Mouse (Mus musculus): ENCODE data around the gene Gcnt3.

The Gcnt3 gene

GRCm38 (mm10) chr9:70037988-70038387 lies at the start of gene Gcnt3:
Gene Gcnt3 (minus strand): TSS chr9:70038088.
- no peak for DNase-seq (ENCODE audit: low read depth)

GRCm38 (mm10) chr9:70087379-70087778 lies 49.5 kb upstream of the Gcnt3 start:
- no peak for DNase-seq (ENCODE audit: low read depth)

- no peak for DNase-seq (ENCODE audit: low read depth)
These were observed 48.2 kb upstream of the Gcnt3 start for GRCm38 (mm10) chr9:70086091-70086490.

GRCm38 (mm10) chr9:70084107-70084506 lies 46.2 kb upstream of the Gcnt3 start:
- DNase-seq (ENCODE audit: low read depth), result peak; percentile 8

- no peak for DNase-seq (ENCODE audit: low read depth)
These were observed 44.7 kb upstream of the Gcnt3 start for GRCm38 (mm10) chr9:70082357-70083204.

- no peak for DNase-seq (ENCODE audit: low read depth)
These were observed 43.9 kb upstream of the Gcnt3 start for GRCm38 (mm10) chr9:70081767-70082166.

- peak; percentile 17 for DNase-seq (ENCODE audit: low read depth)
These were observed 43.1 kb upstream of the Gcnt3 start for GRCm38 (mm10) chr9:70080976-70081375.

GRCm38 (mm10) chr9:70080027-70080800 lies 42.3 kb upstream of the Gcnt3 start:
- peak; percentile 9 for DNase-seq (ENCODE audit: low read depth)

GRCm38 (mm10) chr9:70078034-70078433 lies 40.1 kb upstream of the Gcnt3 start:
- no peak for DNase-seq (ENCODE audit: low read depth)

GRCm38 (mm10) chr9:70077170-70077569 lies 39.3 kb upstream of the Gcnt3 start:
- no peak for DNase-seq (ENCODE audit: low read depth)

- DNase-seq (ENCODE audit: low read depth), result no peak
These were observed 34.5 kb upstream of the Gcnt3 start for GRCm38 (mm10) chr9:70072387-70072786.

- DNase-seq (ENCODE audit: low read depth), result no peak
These were observed 32.1 kb upstream of the Gcnt3 start for GRCm38 (mm10) chr9:70069961-70070435.

GRCm38 (mm10) chr9:70067497-70067896 lies 29.6 kb upstream of the Gcnt3 start:
- DNase-seq (ENCODE audit: low read depth), result no peak

GRCm38 (mm10) chr9:70062012-70062411 lies 24.1 kb upstream of the Gcnt3 start:
- no peak for DNase-seq (ENCODE audit: low read depth)

- no peak for DNase-seq (ENCODE audit: low read depth)
These were observed 15.5 kb upstream of the Gcnt3 start for GRCm38 (mm10) chr9:70053411-70053810.

- no peak for DNase-seq (ENCODE audit: low read depth)
These were observed 14.8 kb upstream of the Gcnt3 start for GRCm38 (mm10) chr9:70052730-70053129.

GRCm38 (mm10) chr9:70049839-70050238 lies 12.0 kb upstream of the Gcnt3 start:
- DNase-seq (ENCODE audit: low read depth), result no peak

- no peak for DNase-seq (ENCODE audit: low read depth)
These were observed 11.5 kb upstream of the Gcnt3 start for GRCm38 (mm10) chr9:70049416-70049783.

- DNase-seq (ENCODE audit: low read depth), result no peak
These were observed 11.0 kb upstream of the Gcnt3 start for GRCm38 (mm10) chr9:70048751-70049415.

GRCm38 (mm10) chr9:70048280-70048679 lies 10.4 kb upstream of the Gcnt3 start:
- DNase-seq (ENCODE audit: low read depth), result no peak

GRCm38 (mm10) chr9:70047839-70048238 lies 10.0 kb upstream of the Gcnt3 start:
- DNase-seq (ENCODE audit: low read depth), result no peak

- DNase-seq (ENCODE audit: low read depth), result no peak
These were observed 8.4 kb upstream of the Gcnt3 start for GRCm38 (mm10) chr9:70046255-70046654.

GRCm38 (mm10) chr9:70044865-70045264 lies 7.0 kb upstream of the Gcnt3 start:
- DNase-seq (ENCODE audit: low read depth), result no peak
